Mouse (Mus musculus) thymus, adult 2 months (tissue): ENCODE measurements around the gene Alpl.

ENCODE experiments used
- CTCF ChIP-seq: fragments of 200-500 bp; IDR thresholded peaks from 2 replicates; pipeline ENCODE4 v1.5.1; 2012; ENCODE audit warnings: mild to moderate bottlenecking, control low read depth, low read length, moderate library complexity, borderline replicate concordance; ENCODE audit not compliant: control insufficient read depth, poor library complexity, insufficient read depth; ENCODE audit errors: extremely low read depth
- POLR2A ChIP-seq: fragments of 200-500 bp; IDR thresholded peaks from 2 replicates; pipeline ENCODE4 v1.6.1; 2012; ENCODE audit warnings: mild to moderate bottlenecking, low read length, control low read depth, moderate library complexity; ENCODE audit not compliant: control insufficient read depth, poor library complexity, insufficient read depth; ENCODE audit errors: extremely low read depth

- TF ChIP-seq POLR2A (no peak), CTCF (no peak)
Observed at GRCm38 (mm10) chr4:137698076-137698985, 97.9 kb downstream of the Alpl start.
